ENCODE assay signal across 22 mouse cellular contexts in the genomic region with DNA sequence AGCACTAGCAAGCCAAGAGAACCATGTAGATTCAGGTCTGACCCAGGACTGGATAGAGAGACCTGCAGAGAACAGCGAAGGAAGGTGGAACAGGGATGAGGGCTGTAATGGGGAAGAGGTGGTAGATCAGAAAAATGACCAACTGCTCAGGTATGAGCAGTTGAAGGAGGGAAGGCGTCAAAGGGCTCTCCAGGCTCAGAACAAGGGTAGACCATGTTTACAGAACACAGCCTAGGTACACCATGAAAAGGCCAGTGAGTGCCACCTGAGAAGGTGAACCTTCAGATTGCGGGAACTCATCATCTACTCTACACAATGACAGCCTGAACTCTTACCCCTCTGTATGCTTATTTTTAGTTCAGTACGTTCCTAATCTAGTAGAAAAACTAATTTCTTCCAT. TPM values are rescaled to one million over a fixed set of nuclear protein-coding genes. Genes with fewer than 3 reads are reported as not detected.
DNase-seq lines count a peak whose midpoint lies in the region; ATAC-seq and TF ChIP-seq lines count a peak whose summit lies in the region.
"Had no signal": no experiment of that assay in that cellular context is flagged by ENCODE, and none has a peak within 500 bp of the region (broad histone marks: within the 10 kb centered on the region; RNA-seq: fewer than 3 reads in every experiment).

No protein-coding gene starts in this region.

- H3K27me3 ChIP-seq in liver, adult 2 months (ENCODE audit: control insufficient read depth, insufficient read depth, low read length): no peaks in the 10 kb centered on the region
- no peaks in the 10 kb centered on the region for H3K27me3 ChIP-seq in liver, embryonic 12.5 days (replicated peaks)
- no peaks in the 10 kb centered on the region for H3K27me3 ChIP-seq in small intestine, adult 2 months (ENCODE audit: control insufficient read depth, insufficient read depth, low read length)
- H3K27me3 ChIP-seq: embryonic facial prominence, embryonic 12.5 days; forebrain, embryonic 12.5 days; heart, embryonic 13.5 days; hindbrain, embryonic 12.5 days had no signal

- peaks cover 69% of the 10 kb centered on the region for H3K4me1 ChIP-seq in liver, adult 2 months (ENCODE audit: control insufficient read depth, insufficient read depth, low read length)
- peaks cover 81% of the 10 kb centered on the region for H3K4me1 ChIP-seq in liver, embryonic 12.5 days
- H3K4me1 ChIP-seq in lung, adult 2 months (ENCODE audit: control insufficient read depth, insufficient read depth, low read length): peaks cover 68% of the 10 kb centered on the region
- peaks cover 50% of the 10 kb centered on the region; the same call in 1 of the 2 replicates for H3K4me1 ChIP-seq in small intestine, adult 2 months (ENCODE audit: control insufficient read depth, insufficient read depth, insufficient read length, low read length)

- no peaks in the 10 kb centered on the region for H3K9me3 ChIP-seq in liver, embryonic 12.5 days (replicated peaks)
- H3K9me3 ChIP-seq: embryonic facial prominence, embryonic 12.5 days; forebrain, embryonic 12.5 days; heart, embryonic 13.5 days; hindbrain, embryonic 12.5 days had no signal

- no peak overlapping the region for H3K4me3 ChIP-seq in liver, adult 2 months (ENCODE audit: insufficient read depth, low read depth, low read length)
- no peak overlapping the region for H3K4me3 ChIP-seq in liver, embryonic 12.5 days
- H3K4me3 ChIP-seq in lung, adult 2 months (replicated peaks; ENCODE audit: extremely low read depth, low read depth, low read length): no peak overlapping the region
- H3K4me3 ChIP-seq in small intestine, adult 2 months (ENCODE audit: low read depth, low read length): no peak overlapping the region
- H3K4me3 ChIP-seq: embryonic facial prominence, embryonic 12.5 days; forebrain, embryonic 12.5 days; heart, embryonic 13.5 days; hindbrain, embryonic 12.5 days had no signal

- H3K36me3 ChIP-seq in liver, adult 2 months (ENCODE audit: control insufficient read depth, insufficient read depth, low read length): no peaks in the 10 kb centered on the region
- no peaks in the 10 kb centered on the region for H3K36me3 ChIP-seq in liver, embryonic 12.5 days
- no peaks in the 10 kb centered on the region for H3K36me3 ChIP-seq in small intestine, adult 2 months (ENCODE audit: control insufficient read depth, insufficient read depth, low read length)
- H3K36me3 ChIP-seq: embryonic facial prominence, embryonic 12.5 days; forebrain, embryonic 12.5 days; heart, embryonic 13.5 days; hindbrain, embryonic 12.5 days had no signal

- TF ChIP-seq POLR2A in liver, adult 2 months (IDR thresholded peaks at IDR 0.05; ENCODE audit: extremely low read depth, insufficient read depth, low read length): no peak
- TF ChIP-seq POLR2A in lung, adult 2 months (IDR thresholded peaks at IDR 0.05; ENCODE audit: borderline replicate concordance, extremely low read depth, low read depth, low read length): no peak
- TF ChIP-seq POLR2A in small intestine, adult 2 months (IDR thresholded peaks at IDR 0.05; ENCODE audit: low read depth, low read length): no peak

- H3K4me2 ChIP-seq in liver, embryonic 12.5 days: no peak overlapping the region
- H3K4me2 ChIP-seq: embryonic facial prominence, embryonic 12.5 days; forebrain, embryonic 12.5 days; heart, embryonic 13.5 days; hindbrain, embryonic 12.5 days had no signal

- H3K9ac ChIP-seq in liver, adult 2 months (ENCODE audit: low read depth, low read length): no peak overlapping the region
- no peak overlapping the region for H3K9ac ChIP-seq in liver, embryonic 12.5 days
- H3K9ac ChIP-seq: embryonic facial prominence, embryonic 12.5 days; forebrain, embryonic 12.5 days; forebrain, postnatal 0 days; heart, embryonic 13.5 days; hindbrain, embryonic 12.5 days had no signal

- H3K79me2 ChIP-seq in liver, adult 2 months (ENCODE audit: control insufficient read depth, insufficient read depth, low read length): peaks cover 59% of the 10 kb centered on the region

- no peak for DNase-seq in liver, adult 2 months (ENCODE audit: extremely low read depth, low read depth, low spot score)
- DNase-seq in lung, adult 2 months: peak; percentile 44
- peak; percentile 51 for DNase-seq in lung, postnatal 10 days
- DNase-seq in embryo, embryonic 11 days: no peak
- no peak for DNase-seq in adrenal gland, adult 2 months
- DNase-seq: adrenal gland, adult 8-10 months; adrenal gland, postnatal 36 days; cerebellum, adult 2 months; cerebellum, postnatal 14 days; forebrain, postnatal 0 days; gastrocnemius, postnatal 25 days; heart, postnatal 36 days had no signal

- ATAC-seq in liver, embryonic 12.5 days: no peak
- ATAC-seq: forebrain, postnatal 0 days; hindbrain, embryonic 16.5 days had no signal

- 62% methylated on average over 4 of the region's 4 CpGs for WGBS in liver, adult 2 months
- 77% methylated on average over 4 of the region's 4 CpGs for WGBS in liver, embryonic 12.5 days (ENCODE audit: insufficient replicate concordance)
- 78% methylated on average over 4 of the region's 4 CpGs for WGBS in lung, adult 2 months
- 85% methylated on average over 4 of the region's 4 CpGs for WGBS in small intestine, adult 2 months

- no peak for TF ChIP-seq CTCF in liver, adult 2 months (IDR thresholded peaks at IDR 0.05; ENCODE audit: low read depth, low read length)
- no peak for TF ChIP-seq CTCF in lung, adult 2 months (IDR thresholded peaks at IDR 0.05; ENCODE audit: insufficient read depth, low read length)
- no peak for TF ChIP-seq CTCF in small intestine, adult 2 months (IDR thresholded peaks at IDR 0.05; ENCODE audit: extremely low read depth, insufficient read length, insufficient replicate concordance, low read depth, low read length)

- H3K27ac ChIP-seq in liver, adult 2 months (replicated peaks; ENCODE audit: insufficient read depth, low read depth, low read length): peak overlapping the region; percentile 71
- no peak overlapping the region for H3K27ac ChIP-seq in liver, embryonic 12.5 days
- H3K27ac ChIP-seq in small intestine, adult 2 months (ENCODE audit: insufficient read depth, low read depth, low read length): 0 out of 2 replicates have a peak overlapping the region, but pooled peaks have one; percentile 3
- H3K27ac ChIP-seq: forebrain, embryonic 12.5 days; hindbrain, embryonic 12.5 days had no signal

RNA-seq across cellular contexts. Expression of a gene that starts 9.5 kb away (rescaled TPM):
- 32.4 and 49.3 TPM in 2 replicates for total RNA-seq in liver, adult 2 months (2014; rRNA removed)
- 102 and 104 TPM in 2 replicates for polyA plus RNA-seq in liver, adult 2 months (2012; rRNA removed)
- polyA plus RNA-seq in liver, embryonic 12.5 days (2016; fragmentation: Nextera tagmentation; extraction: Ambion mirVana): 44.9 and 45.4 TPM in 2 replicates
- 92.8 and 98.3 TPM in 2 replicates for polyA plus RNA-seq in lung, adult 2 months (2012; rRNA removed)
- 114 and 292 TPM in 2 replicates for polyA plus RNA-seq in small intestine, adult 2 months (2012; rRNA removed)
- 10 to 100 TPM; 31.0 to 32.1 TPM for total RNA-seq in adrenal gland, adult 2 months (2021)
- polyA plus RNA-seq in adrenal gland, adult 2 months (2012; rRNA removed): 43.7 and 45.6 TPM in 2 replicates

RNA-seq across cellular contexts. Expression of a gene that starts 55.9 kb away (rescaled TPM):
- total RNA-seq in liver, adult 2 months (2014; rRNA removed): 0.07 TPM in 1 of 2 replicates, not detected in the other
- not detected in 2 replicates for polyA plus RNA-seq in liver, adult 2 months (2012; rRNA removed)
- 0.05 and 0.13 TPM in 2 replicates for polyA plus RNA-seq in liver, embryonic 12.5 days (2016; fragmentation: Nextera tagmentation; extraction: Ambion mirVana)
- 0.33 and 0.65 TPM in 2 replicates for polyA plus RNA-seq in lung, adult 2 months (2012; rRNA removed)
- polyA plus RNA-seq in small intestine, adult 2 months (2012; rRNA removed): 0.19 and 0.27 TPM in 2 replicates
- 1 to 10 TPM; 1.0 to 1.6 TPM for total RNA-seq in adrenal gland, adult 2 months (2021)
- polyA plus RNA-seq in adrenal gland, adult 2 months (2012; rRNA removed): 0.27 and 0.47 TPM in 2 replicates
- total RNA-seq: common myeloid progenitor, adult 5-6 weeks; gastrocnemius, adult 18-20 months; gastrocnemius, postnatal 25 days; granulocyte monocyte progenitor cell, adult 5-6 weeks had no signal

Comparison
In these comparisons a context has a peak if more than half of its experiments do, and no peak if none do; other contexts are left out.
1. DNase-seq: peak in lung, adult 2 months (single experiment) and lung, postnatal 10 days (single experiment); none in liver, adult 2 months (single experiment), embryo, embryonic 11 days (single experiment) and adrenal gland, adult 2 months (single experiment).